Mouse (Mus musculus) heart, embryonic 15.5 days (tissue): ENCODE data around the gene Olfr412. TPM values are rescaled to one million over a fixed set of nuclear protein-coding genes. Genes with fewer than 3 reads are reported as not detected.

Experiments used
- ATAC-seq: fragments of 200-750 bp; cut with Nextera tagmentation; replicated peaks from 2 replicates; pipeline ENCODE4 v1.8.0; 2017; ENCODE audit warnings: low read depth, moderate TSS enrichment; ENCODE audit not compliant: insufficient number of reproducible peaks, insufficient read depth, low FRiP score
- H3K27ac ChIP-seq: fragments of 300-500 bp; sonication (generic); 2 replicates; pipeline ENCODE4 v1.5.1; 2015; ENCODE audit warnings: mild to moderate bottlenecking, inconsistent platforms
- H3K27me3 ChIP-seq: fragments of 300-500 bp; sonication (generic); 2 replicates; pipeline ENCODE4 v1.6.1; 2015; ENCODE audit warnings: inconsistent platforms
- H3K36me3 ChIP-seq: fragments of 300-500 bp; sonication (generic); 2 replicates; pipeline ENCODE4 v1.6.1; 2015; ENCODE audit warnings: mild to moderate bottlenecking, inconsistent platforms
- H3K4me1 ChIP-seq: fragments of 300-500 bp; sonication (generic); replicated peaks from 2 replicates; pipeline ENCODE4 v1.6.1; 2015; ENCODE audit warnings: inconsistent platforms
- H3K4me2 ChIP-seq: fragments of 300-500 bp; sonication (generic); 2 replicates; pipeline ENCODE4 v1.6.1; 2015; ENCODE audit warnings: inconsistent platforms, mild to moderate bottlenecking, moderate library complexity
- H3K4me3 ChIP-seq: fragments of 300-500 bp; sonication (generic); 2 replicates; pipeline ENCODE4 v1.5.1; 2015; ENCODE audit warnings: mild to moderate bottlenecking, inconsistent platforms
- H3K9ac ChIP-seq: fragments of 300-500 bp; sonication (generic); 2 replicates; pipeline ENCODE4 v1.6.1; 2015; ENCODE audit warnings: mild to moderate bottlenecking, inconsistent platforms
- H3K9me3 ChIP-seq: fragments of 300-500 bp; sonication (generic); replicated peaks from 2 replicates; pipeline ENCODE4 v1.6.1; 2016; ENCODE audit warnings: inconsistent platforms
- WGBS: fragments of 180-500 bp; shearing (Covaris S2); methylation state at CpG from one replicate; pipeline ENCODE4 v1.1.7; 2015; ENCODE audit warnings: mixed read lengths; 5-methylcytosine and 5-hydroxymethylcytosine counted together
- polyA plus RNA-seq: library from polyadenylated mRNA; unstranded; fragments of >200 nt; fragmentation: Nextera tagmentation; extraction: Ambion mirVana; gene quantifications from 2 replicates; pipeline ENCODE4 v1.2.1, GENCODE M21; 2015

Olfr412 gene
- polyA plus RNA-seq = not detected in 2 replicates

DNA sequence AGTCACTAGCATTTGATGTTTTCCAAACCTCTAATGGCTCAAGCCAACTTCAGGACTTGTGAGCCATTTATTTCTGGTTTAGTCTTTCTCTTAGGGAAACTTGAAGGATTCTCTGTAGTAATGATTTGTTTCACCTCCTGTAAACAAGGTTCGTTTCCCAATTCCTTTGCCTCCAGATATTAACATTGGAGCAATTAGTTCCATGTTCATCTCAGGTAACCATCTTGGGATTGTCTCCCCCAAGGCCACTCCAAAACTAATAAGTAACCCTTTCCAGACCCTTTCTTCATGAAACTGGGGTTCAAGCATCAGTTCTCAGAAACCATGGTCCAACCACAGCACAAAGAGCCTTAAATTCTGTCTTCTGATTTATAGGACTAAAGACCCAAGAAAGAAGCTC, at the start of gene Olfr412:
Gene Olfr412 (plus strand): TSS at position 301 of the 400 bp plus-strand sequence.
- Histone ChIP-seq H3K27ac (no peak within 1 kb of the TSS), H3K36me3 (no peaks in the 10 kb centered on the region), H3K4me2 (no peak within 1 kb of the TSS), H3K9ac (no peak within 1 kb of the TSS), H3K4me1 (no peaks in the 10 kb centered on the region), H3K9me3 (no peaks in the 10 kb centered on the region), H3K4me3 (no peak within 1 kb of the TSS), H3K27me3 (no peaks in the 10 kb centered on the region)
- no peak for ATAC-seq
- WGBS = 71% methylated on average over 1 of the region's 1 CpGs

DNA sequence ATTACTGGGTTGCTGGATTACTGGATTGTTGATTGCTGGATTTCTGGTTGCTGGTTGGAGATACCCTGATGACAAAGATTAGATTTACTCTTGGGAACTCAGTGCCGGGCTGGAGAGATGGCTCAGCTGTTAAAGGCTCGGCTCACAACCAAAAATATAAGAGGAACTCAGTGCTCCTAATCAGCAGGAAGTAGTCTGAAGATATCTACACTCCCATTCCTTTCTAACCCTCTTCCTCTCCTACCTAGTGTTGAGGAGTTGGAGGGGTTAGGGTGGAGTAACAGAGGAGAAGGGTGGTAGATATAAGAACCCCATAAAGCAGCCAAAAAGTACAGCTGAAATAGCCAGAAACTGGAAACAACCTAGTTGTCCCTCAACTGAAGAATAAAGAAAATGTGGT, 35.8 kb upstream of the Olfr412 start:
- no peak overlapping the region for H3K27ac ChIP-seq
- 41% methylated on average over 2 of the region's 2 CpGs for WGBS
- no peaks in the 10 kb centered on the region for H3K9me3 ChIP-seq
- H3K9ac ChIP-seq = no peak overlapping the region
- no peak for ATAC-seq
- no peaks in the 10 kb centered on the region for H3K36me3 ChIP-seq
- no peaks in the 10 kb centered on the region for H3K27me3 ChIP-seq
- no peak overlapping the region for H3K4me3 ChIP-seq
- no peaks in the 10 kb centered on the region for H3K4me1 ChIP-seq
- no peak overlapping the region for H3K4me2 ChIP-seq

DNA sequence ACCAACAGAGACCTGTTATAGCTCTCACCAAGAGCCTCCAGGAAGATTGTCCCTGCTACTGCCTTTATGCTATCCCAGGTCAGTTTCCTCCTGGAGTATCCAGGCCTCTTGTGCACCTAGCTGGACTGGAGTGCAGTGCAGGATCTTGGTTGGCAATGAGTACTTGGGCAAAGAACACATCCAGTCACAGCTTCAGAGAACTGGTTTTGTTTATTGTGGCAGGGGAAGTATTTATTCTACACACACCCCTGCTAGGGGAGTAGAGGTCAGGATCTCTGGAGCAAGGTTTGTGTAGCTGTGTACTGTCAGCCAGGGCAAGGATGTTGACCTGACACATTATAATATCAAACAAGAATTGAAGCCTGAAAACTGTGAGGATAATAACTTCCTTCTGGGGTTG, 33.1 kb upstream of the Olfr412 start:
- Histone ChIP-seq H3K36me3 (no peaks in the 10 kb centered on the region), H3K4me1 (no peaks in the 10 kb centered on the region), H3K9me3 (no peaks in the 10 kb centered on the region), H3K4me2 (no peak overlapping the region), H3K27ac (no peak overlapping the region), H3K4me3 (no peak overlapping the region), H3K9ac (no peak overlapping the region), H3K27me3 (no peaks in the 10 kb centered on the region)
- no peak for ATAC-seq

DNA sequence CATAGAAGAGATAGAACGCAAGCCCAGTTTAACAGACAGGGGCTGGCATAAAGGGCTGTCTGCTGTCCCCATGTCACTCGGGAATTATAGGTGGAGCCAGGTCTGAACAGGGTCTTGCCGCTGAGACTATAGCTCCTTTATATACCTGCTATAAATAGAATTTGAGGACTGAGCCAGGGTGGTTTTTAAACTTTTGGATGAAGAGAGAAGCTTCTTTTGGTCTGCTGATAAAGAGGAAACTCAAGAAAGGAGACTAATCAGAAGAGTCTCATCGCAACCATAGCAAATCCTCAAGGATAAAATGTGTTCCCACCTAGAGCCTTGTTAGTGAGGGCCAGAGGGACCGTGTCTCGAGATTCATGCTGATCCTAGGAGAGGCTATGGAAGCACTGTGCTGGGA, 23.9 kb upstream of the Olfr412 start, which contains the start of gene Olfr410:
Gene Olfr410 (minus strand): TSS at position 101 of the 400 bp plus-strand sequence.
- Histone ChIP-seq H3K27me3 (no peaks in the 10 kb centered on the region), H3K4me3 (no peak within 1 kb of the TSS), H3K9ac (no peak within 1 kb of the TSS), H3K4me2 (no peak within 1 kb of the TSS), H3K27ac (no peak within 1 kb of the TSS), H3K36me3 (no peaks in the 10 kb centered on the region), H3K4me1 (no peaks in the 10 kb centered on the region), H3K9me3 (no peaks in the 10 kb centered on the region)
- WGBS = 71% methylated on average over 6 of the region's 6 CpGs
- ATAC-seq = no peak

DNA sequence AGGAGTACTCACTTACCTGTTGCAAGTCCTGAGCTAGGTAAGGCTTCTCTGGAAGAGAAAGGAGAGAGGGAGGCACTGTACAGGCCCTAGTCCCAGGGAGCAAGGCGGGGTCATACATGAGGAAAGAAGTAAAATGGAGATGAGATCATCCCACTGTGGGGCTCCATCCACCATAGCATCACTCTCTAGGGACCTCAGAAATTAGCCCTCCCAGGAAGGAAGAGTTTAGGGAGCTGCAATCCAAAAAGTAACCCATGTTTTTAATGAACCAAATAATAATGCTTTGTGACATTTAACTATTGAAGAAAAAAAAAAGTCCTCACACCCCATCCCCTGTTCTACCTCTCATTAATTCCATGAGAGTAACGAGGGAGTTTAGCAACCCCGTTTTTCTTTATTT, 9.3 kb upstream of the Olfr412 start, which contains the start of gene Olfr411:
Gene Olfr411 (minus strand): TSS at position 101 of the 400 bp plus-strand sequence.
- WGBS = 75% methylated on average over 3 of the region's 3 CpGs
- no peak for ATAC-seq

DNA sequence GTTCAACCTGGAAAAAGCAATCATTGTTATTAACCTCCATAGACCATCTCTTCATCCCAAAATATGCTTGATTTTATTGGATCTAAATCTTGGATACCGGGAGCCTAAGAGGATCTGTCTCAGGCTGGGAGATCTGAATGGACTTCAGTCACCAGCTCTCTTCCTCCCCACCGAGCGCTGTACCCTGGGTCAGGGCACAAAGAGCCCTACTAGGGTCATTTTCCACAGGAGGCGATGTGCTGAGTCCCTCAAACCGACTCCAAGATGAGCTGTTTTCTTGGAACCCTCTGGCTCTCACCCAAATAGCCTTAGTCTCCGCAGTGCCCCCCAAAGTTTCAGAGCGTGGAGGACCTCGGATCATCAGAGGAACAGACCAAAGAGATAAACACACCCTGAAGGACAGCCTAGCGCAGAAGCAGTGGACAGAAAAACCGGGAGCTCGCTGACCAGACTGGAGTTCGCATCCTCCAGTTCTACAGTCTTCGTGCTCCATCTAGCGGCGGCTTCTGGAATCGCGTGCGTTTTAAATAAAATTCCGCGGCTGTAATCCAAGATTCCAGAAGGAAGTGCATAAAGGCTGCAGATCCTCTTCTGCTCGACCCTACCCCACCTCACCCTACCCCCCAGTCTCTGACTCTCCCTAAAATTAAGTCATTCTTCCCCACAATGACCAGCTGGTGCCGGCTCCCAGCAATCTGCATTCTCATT, 9.7 kb downstream of the Olfr412 start:
- no peak overlapping the region for H3K9ac ChIP-seq
- no peak overlapping the region for H3K4me3 ChIP-seq
- 13% methylated on average over 22 of the region's 22 CpGs for WGBS

More for the DNA sequence above, 9.3 kb upstream of the Olfr412 start, which contains the start of gene Olfr411:
- Histone ChIP-seq H3K27ac (no peak within 1 kb of the TSS), H3K9ac (no peak within 1 kb of the TSS), H3K9me3 (no peaks in the 10 kb centered on the region), H3K4me2 (no peak within 1 kb of the TSS), H3K27me3 (no peaks in the 10 kb centered on the region), H3K36me3 (no peaks in the 10 kb centered on the region), H3K4me1 (no peaks in the 10 kb centered on the region), H3K4me3 (no peak within 1 kb of the TSS)

DNA sequence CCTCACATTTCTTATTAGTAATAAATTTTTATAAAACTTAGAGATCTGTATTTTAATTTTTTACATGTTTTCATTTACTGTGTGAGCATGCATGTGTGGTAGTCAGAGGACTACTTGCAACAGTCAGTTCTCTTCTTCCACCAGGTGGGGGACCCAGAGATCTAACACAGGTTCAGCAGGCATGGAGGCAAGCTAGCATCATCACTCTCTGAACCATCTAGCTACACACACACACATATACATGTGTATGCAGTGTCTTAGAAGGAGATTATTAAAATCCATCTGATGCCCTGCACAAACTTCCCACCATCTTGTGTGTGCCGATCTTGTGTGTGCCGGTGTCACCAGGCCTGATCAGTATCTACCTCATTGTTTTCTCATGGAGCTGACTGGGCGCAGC, 15.0 kb downstream of the Olfr412 start:
- Histone ChIP-seq H3K4me3 (no peak overlapping the region), H3K27me3 (no peaks in the 10 kb centered on the region; the same call in 1 of the 2 replicates), H3K27ac (no peak overlapping the region), H3K4me2 (no peak overlapping the region), H3K9ac (no peak overlapping the region), H3K9me3 (no peaks in the 10 kb centered on the region), H3K4me1 (no peaks in the 10 kb centered on the region), H3K36me3 (no peaks in the 10 kb centered on the region)
- no peak for ATAC-seq
- WGBS = 82% methylated on average over 3 of the region's 3 CpGs

More for the DNA sequence above, 9.7 kb downstream of the Olfr412 start:
- Histone ChIP-seq H3K27me3 (peaks cover 15% of the 10 kb centered on the region), H3K9me3 (no peaks in the 10 kb centered on the region), H3K36me3 (no peaks in the 10 kb centered on the region), H3K4me2 (no peak overlapping the region), H3K4me1 (no peaks in the 10 kb centered on the region), H3K27ac (no peak overlapping the region)
- ATAC-seq = no peak

DNA sequence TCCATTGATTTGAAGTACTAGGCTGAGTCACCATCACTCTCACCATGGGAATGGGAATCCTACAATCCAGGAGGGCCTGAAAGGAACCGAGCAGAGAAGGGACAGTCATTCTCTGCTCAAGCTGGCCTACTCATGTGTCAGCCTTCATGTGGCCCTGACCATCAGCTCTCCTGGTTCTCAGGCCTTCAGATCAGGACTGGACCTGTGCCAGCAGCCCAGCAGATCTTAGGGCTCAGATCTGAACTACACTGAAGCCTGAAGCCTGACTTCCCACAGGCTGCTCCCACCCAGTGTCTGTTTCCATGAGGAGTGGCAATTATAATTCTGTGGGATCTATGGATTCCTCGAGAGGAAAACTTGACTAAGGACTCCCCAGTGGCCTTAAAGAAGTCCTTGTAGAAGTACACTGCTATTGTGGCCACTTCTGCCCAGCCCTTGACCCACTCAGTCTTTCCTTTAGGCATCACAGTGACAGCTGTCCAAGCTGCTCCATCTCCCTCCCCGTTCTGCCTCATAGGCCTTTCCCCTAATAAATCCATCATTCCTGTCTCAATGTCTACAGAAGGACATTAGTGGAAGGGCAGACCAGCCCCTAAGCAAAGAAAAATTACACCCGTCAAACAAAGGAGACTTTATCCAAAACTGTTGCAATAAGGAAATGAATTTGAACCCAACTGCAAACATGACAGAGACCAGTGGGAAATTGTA, 17.5 kb downstream of the Olfr412 start:
- no peaks in the 10 kb centered on the region for H3K27me3 ChIP-seq
- no peak for ATAC-seq
- H3K36me3 ChIP-seq = no peaks in the 10 kb centered on the region
- 61% methylated on average over 4 of the region's 4 CpGs for WGBS
- H3K4me1 ChIP-seq = no peaks in the 10 kb centered on the region
- no peaks in the 10 kb centered on the region for H3K9me3 ChIP-seq
- no peak overlapping the region for H3K4me3 ChIP-seq
- no peak overlapping the region for H3K27ac ChIP-seq
- no peak overlapping the region for H3K9ac ChIP-seq
- no peak overlapping the region for H3K4me2 ChIP-seq

DNA sequence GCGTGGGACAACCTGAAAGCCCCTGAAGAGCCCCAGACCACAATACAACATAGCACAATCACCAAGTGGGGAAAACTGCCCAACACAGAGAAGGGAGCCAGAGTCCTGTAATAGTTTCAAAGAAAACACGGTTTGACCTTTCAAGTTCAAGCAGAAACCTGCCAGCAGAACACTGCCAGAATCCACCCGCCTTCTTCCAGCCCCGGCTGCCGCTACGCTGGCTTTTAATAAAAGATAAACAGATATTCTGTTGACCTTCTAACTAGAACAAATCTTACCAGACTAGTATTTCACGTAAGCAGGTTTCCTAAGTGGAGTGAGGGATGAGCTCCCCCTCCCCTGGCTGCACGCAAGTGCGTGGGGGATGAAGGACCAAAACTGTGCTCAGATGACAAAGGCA, 23.8 kb downstream of the Olfr412 start:
- Histone ChIP-seq H3K9ac (no peak overlapping the region), H3K4me1 (peaks cover 18% of the 10 kb centered on the region), H3K4me2 (no peak overlapping the region), H3K27ac (peak overlapping the region; percentile 55), H3K9me3 (no peaks in the 10 kb centered on the region), H3K4me3 (no peak overlapping the region), H3K27me3 (no peaks in the 10 kb centered on the region), H3K36me3 (no peaks in the 10 kb centered on the region)
- ATAC-seq = no peak
- WGBS = 51% methylated on average over 9 of the region's 9 CpGs

DNA sequence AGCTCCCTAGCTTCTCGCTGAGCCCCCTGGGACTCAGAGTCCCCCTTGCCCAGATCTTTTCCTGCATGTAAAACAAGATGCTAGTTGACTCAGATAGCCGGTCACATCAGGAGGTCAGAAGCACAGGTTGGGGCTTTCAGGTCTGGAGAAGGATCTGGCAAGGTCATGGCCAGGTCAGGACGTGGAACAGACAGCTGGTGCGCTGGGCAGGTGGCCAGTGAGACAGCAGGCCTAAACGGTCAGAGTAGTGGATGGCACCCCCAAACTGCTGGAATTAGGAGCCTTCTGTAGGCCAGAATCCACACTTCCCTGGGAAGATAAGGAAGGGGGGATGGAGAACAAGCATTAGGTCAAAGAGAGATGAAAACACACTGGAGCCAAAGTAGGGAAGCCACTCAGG, 25.3 kb downstream of the Olfr412 start:
- H3K4me1 ChIP-seq = peaks cover 18% of the 10 kb centered on the region
- H3K36me3 ChIP-seq = no peaks in the 10 kb centered on the region
- H3K9ac ChIP-seq = no peak overlapping the region
- no peaks in the 10 kb centered on the region for H3K9me3 ChIP-seq
- WGBS = 62% methylated on average over 5 of the region's 5 CpGs
- H3K4me2 ChIP-seq = no peak overlapping the region
- no peak overlapping the region for H3K4me3 ChIP-seq
- no peaks in the 10 kb centered on the region for H3K27me3 ChIP-seq
- H3K27ac ChIP-seq = no peak overlapping the region
- ATAC-seq = no peak

DNA sequence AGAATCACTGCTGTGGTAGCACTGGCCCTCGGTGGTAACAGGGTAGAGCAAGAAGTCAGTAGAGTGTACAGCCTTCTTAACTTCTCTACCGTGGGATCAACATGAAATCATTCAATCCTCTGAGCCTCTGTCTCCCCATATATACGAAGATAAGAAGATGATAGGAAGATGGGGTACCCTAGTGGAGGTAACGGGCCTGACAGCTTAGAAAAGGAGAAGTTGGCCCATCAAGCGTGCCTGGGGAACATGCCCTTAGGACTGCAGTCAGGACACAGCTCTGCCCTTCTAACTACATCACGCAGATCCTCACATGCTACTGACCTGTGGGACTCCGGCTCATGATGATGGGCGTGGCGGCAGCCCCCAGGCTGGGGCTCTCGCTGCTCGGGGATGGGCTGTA, 30.0 kb downstream of the Olfr412 start:
- H3K4me2 ChIP-seq = no peak overlapping the region
- no peaks in the 10 kb centered on the region for H3K27me3 ChIP-seq
- ATAC-seq = no peak
- H3K36me3 ChIP-seq = no peaks in the 10 kb centered on the region
- H3K4me1 ChIP-seq = peaks cover 19% of the 10 kb centered on the region
- H3K9me3 ChIP-seq = no peaks in the 10 kb centered on the region
- WGBS = 86% methylated on average over 11 of the region's 11 CpGs
- H3K4me3 ChIP-seq = no peak overlapping the region
- no peak overlapping the region for H3K27ac ChIP-seq
- no peak overlapping the region for H3K9ac ChIP-seq
